ENCODE assay signal across 8 mouse cellular contexts in genomic region chr7:128252609-128253008, GRCm38 (mm10). TPM values are rescaled to one million over a fixed set of nuclear protein-coding genes. Genes with fewer than 3 reads are reported as not detected.
DNase-seq lines count a peak whose midpoint lies in the region; ATAC-seq and TF ChIP-seq lines count a peak whose summit lies in the region.

No protein-coding gene starts in this region.

- no peak for TF ChIP-seq POLR2A in small intestine, adult 2 months (IDR thresholded peaks at IDR 0.05; ENCODE audit: low read depth, low read length)

- H3K27me3 ChIP-seq in forebrain, postnatal 0 days (ENCODE audit: insufficient read depth, low read length): peaks cover 5% of the 10 kb centered on the region; the same call in 1 of the 2 replicates
- H3K27me3 ChIP-seq in small intestine, adult 2 months (ENCODE audit: control insufficient read depth, insufficient read depth, low read length): no peaks in the 10 kb centered on the region

- H3K9ac ChIP-seq in forebrain, postnatal 0 days: 0 out of 2 replicates have a peak overlapping the region, but pooled peaks have one; percentile 26

- peak overlapping the region; percentile 24 for H3K4me3 ChIP-seq in forebrain, postnatal 0 days (ENCODE audit: low read depth, low read length)
- H3K4me3 ChIP-seq in small intestine, adult 2 months (ENCODE audit: low read depth, low read length): peak overlapping the region; percentile 7; the same call in 1 of the 2 replicates

- no peak overlapping the region for H3K27ac ChIP-seq in forebrain, postnatal 0 days (ENCODE audit: low read depth, low read length)
- no peak overlapping the region for H3K27ac ChIP-seq in small intestine, adult 2 months (ENCODE audit: insufficient read depth, low read depth, low read length)

- peak overlapping the region; percentile 55 for H3K4me2 ChIP-seq in forebrain, postnatal 0 days (ENCODE audit: low read depth)

- peak; percentile 51 to 64 for DNase-seq in cerebellum, postnatal 10 days
- no peak for DNase-seq in cerebellum, adult 11 months
- DNase-seq in ES-CJ7 (ENCODE audit: low read depth, low spot score): peak; percentile 60
- DNase-seq in forebrain, postnatal 0 days: peak; percentile 74
- peak; percentile 68 to 72 for DNase-seq in layer of hippocampus, postnatal 10 days (ENCODE audit: low spot score in 2 of 2)
- no peak for DNase-seq in urinary bladder, postnatal 36 days (ENCODE audit: low spot score in 2 of 2)

- H3K36me3 ChIP-seq in forebrain, postnatal 0 days (ENCODE audit: insufficient read depth): peaks cover 8% of the 10 kb centered on the region; the same call in 1 of the 2 replicates
- peaks cover 3% of the 10 kb centered on the region; the same call in 1 of the 2 replicates for H3K36me3 ChIP-seq in small intestine, adult 2 months (ENCODE audit: control insufficient read depth, insufficient read depth, low read length)

- WGBS in forebrain, postnatal 0 days: 4% methylated on average over 24 of the region's 24 CpGs
- WGBS in small intestine, adult 2 months: 10% methylated on average over 24 of the region's 24 CpGs

- H3K4me1 ChIP-seq in forebrain, postnatal 0 days (ENCODE audit: insufficient read depth): 0 out of 2 replicates have a peak, but pooled peaks cover 4% of the 10 kb centered on the region
- H3K4me1 ChIP-seq in small intestine, adult 2 months (ENCODE audit: control insufficient read depth, insufficient read depth, insufficient read length, low read length): peaks cover 6% of the 10 kb centered on the region

- ATAC-seq in forebrain, postnatal 0 days: peak; percentile 86
- ATAC-seq in megakaryocyte progenitor cell, adult 5-6 weeks (replicated peaks; ENCODE audit: poor library complexity): peak; percentile 64

- H3K9me3 ChIP-seq in forebrain, postnatal 0 days (ENCODE audit: low read length): no peaks in the 10 kb centered on the region

- TF ChIP-seq CTCF in forebrain, postnatal 0 days (IDR thresholded peaks at IDR 0.05; ENCODE audit: low read depth): no peak
- TF ChIP-seq CTCF in small intestine, adult 2 months (IDR thresholded peaks at IDR 0.05; ENCODE audit: extremely low read depth, insufficient read length, insufficient replicate concordance, low read depth, low read length): no peak

RNA-seq across cellular contexts. Expression of gene Tgfb1i1, which starts 6.0 kb away (rescaled TPM):
- total RNA-seq in forebrain, postnatal 0 days (2014; rRNA removed): 9.4 and 9.7 TPM in 2 replicates
- 18.5 and 22.1 TPM in 2 replicates for polyA plus RNA-seq in forebrain, postnatal 0 days (2015; fragmentation: Nextera tagmentation; extraction: Ambion mirVana)
- 10 to 100 TPM; 27.2 to 28.1 TPM for total RNA-seq in layer of hippocampus, postnatal 10 days (2021)
- total RNA-seq in megakaryocyte progenitor cell, adult 5-6 weeks (2015): 0.44 and 0.54 TPM in 2 replicates
- not detected in 2 replicates for total RNA-seq in megakaryocyte progenitor cell, adult 5-6 weeks (2017)
- polyA plus RNA-seq in small intestine, adult 2 months (2012; rRNA removed): 38.0 and 56.7 TPM in 2 replicates

RNA-seq across cellular contexts. Expression of gene Slc5a2, which starts 12.8 kb away (rescaled TPM):
- total RNA-seq in forebrain, postnatal 0 days (2014; rRNA removed): not detected in 2 replicates
- 0.10 TPM in 1 of 2 replicates, not detected in the other for polyA plus RNA-seq in forebrain, postnatal 0 days (2015; fragmentation: Nextera tagmentation; extraction: Ambion mirVana)
- not detected for total RNA-seq in layer of hippocampus, postnatal 10 days (2021)
- not detected in 2 replicates for total RNA-seq in megakaryocyte progenitor cell, adult 5-6 weeks (2015)
- not detected in 2 replicates for total RNA-seq in megakaryocyte progenitor cell, adult 5-6 weeks (2017)
- not detected in 2 replicates for polyA plus RNA-seq in small intestine, adult 2 months (2012; rRNA removed)

RNA-seq across cellular contexts. Expression of gene 9130023H24Rik, which starts 14.8 kb away (rescaled TPM):
- 5.2 and 6.7 TPM in 2 replicates for total RNA-seq in forebrain, postnatal 0 days (2014; rRNA removed)
- polyA plus RNA-seq in forebrain, postnatal 0 days (2015; fragmentation: Nextera tagmentation; extraction: Ambion mirVana): 3.9 and 4.6 TPM in 2 replicates
- 1 to 10 TPM; 3.7 to 4.3 TPM for total RNA-seq in layer of hippocampus, postnatal 10 days (2021)
- total RNA-seq in megakaryocyte progenitor cell, adult 5-6 weeks (2015): 4.3 TPM in 2 replicates
- 4.7 and 7.2 TPM in 2 replicates for total RNA-seq in megakaryocyte progenitor cell, adult 5-6 weeks (2017)
- 0.60 and 0.71 TPM in 2 replicates for polyA plus RNA-seq in small intestine, adult 2 months (2012; rRNA removed)

RNA-seq across cellular contexts. Expression of gene Armc5, which starts 15.5 kb away (rescaled TPM):
- total RNA-seq in forebrain, postnatal 0 days (2014; rRNA removed): 12.8 and 17.8 TPM in 2 replicates
- polyA plus RNA-seq in forebrain, postnatal 0 days (2015; fragmentation: Nextera tagmentation; extraction: Ambion mirVana): 13.4 and 15.4 TPM in 2 replicates
- total RNA-seq in layer of hippocampus, postnatal 10 days (2021): 10 to 100 TPM; 11.4 to 11.8 TPM
- total RNA-seq in megakaryocyte progenitor cell, adult 5-6 weeks (2015): 6.9 and 7.1 TPM in 2 replicates
- 9.5 and 11.8 TPM in 2 replicates for total RNA-seq in megakaryocyte progenitor cell, adult 5-6 weeks (2017)
- polyA plus RNA-seq in small intestine, adult 2 months (2012; rRNA removed): 24.7 and 57.1 TPM in 2 replicates

RNA-seq across cellular contexts. Expression of gene BC017158, which starts 45.4 kb away (rescaled TPM):
- 18.3 and 18.5 TPM in 2 replicates for total RNA-seq in forebrain, postnatal 0 days (2014; rRNA removed)
- polyA plus RNA-seq in forebrain, postnatal 0 days (2015; fragmentation: Nextera tagmentation; extraction: Ambion mirVana): 10.6 and 14.4 TPM in 2 replicates
- 10 to 100 TPM; 23.0 to 23.2 TPM for total RNA-seq in layer of hippocampus, postnatal 10 days (2021)
- total RNA-seq in megakaryocyte progenitor cell, adult 5-6 weeks (2015): 34.2 and 39.5 TPM in 2 replicates
- total RNA-seq in megakaryocyte progenitor cell, adult 5-6 weeks (2017): 20.5 and 25.3 TPM in 2 replicates
- 47.4 and 52.7 TPM in 2 replicates for polyA plus RNA-seq in small intestine, adult 2 months (2012; rRNA removed)

Comparison
In these comparisons a context has a peak if more than half of its experiments do, and no peak if none do; other contexts are left out.
1. DNase-seq: peak in cerebellum, postnatal 10 days (2 of 2), ES-CJ7 (single experiment), forebrain, postnatal 0 days (single experiment) and layer of hippocampus, postnatal 10 days (2 of 2); none in cerebellum, adult 11 months (single experiment) and urinary bladder, postnatal 36 days (0 of 2).